9 mouse cellular contexts compared by ENCODE assay signal in genomic region chr19:40240838-40241689, GRCm38 (mm10). TPM values are rescaled to one million over a fixed set of nuclear protein-coding genes. Genes with fewer than 3 reads are reported as not detected.
DNase-seq lines count a peak whose midpoint lies in the region; ATAC-seq lines count a peak whose summit lies in the region.
"Had no signal": no experiment of that assay in that cellular context is flagged by ENCODE, and none has a peak within 500 bp of the region (broad histone marks: within the 10 kb centered on the region; RNA-seq: fewer than 3 reads in every experiment).

No protein-coding gene starts in this region.

- peak; percentile 33 to 41 for DNase-seq in right cerebral cortex, adult 2 months (ENCODE audit: low spot score in 2 of 2)
- no peak for DNase-seq in right cerebral cortex, postnatal 36 days (ENCODE audit: low spot score in 2 of 2)
- peak; percentile 74 for DNase-seq in embryonic facial prominence, embryonic 14.5 days (ENCODE audit: low spot score)
- peak; percentile 76 for DNase-seq in right cerebral cortex, postnatal 4 days
- DNase-seq in cerebellum, adult 11 months, result no peak

- no peaks in the 10 kb centered on the region for H3K36me3 ChIP-seq in embryonic facial prominence, embryonic 14.5 days (ENCODE audit: control insufficient read depth, insufficient read depth, low read length)
- H3K36me3 ChIP-seq in heart, embryonic 12.5 days, result peaks cover 16% of the 10 kb centered on the region
- H3K36me3 ChIP-seq in limb, embryonic 13.5 days, result no peaks in the 10 kb centered on the region

- H3K4me1 ChIP-seq in embryonic facial prominence, embryonic 14.5 days (ENCODE audit: control insufficient read depth, insufficient read depth, low read length), result peaks cover 18% of the 10 kb centered on the region
- H3K4me1 ChIP-seq in heart, embryonic 12.5 days (replicated peaks), result peaks cover 43% of the 10 kb centered on the region
- peaks cover 17% of the 10 kb centered on the region for H3K4me1 ChIP-seq in limb, embryonic 13.5 days

- H3K9ac ChIP-seq in embryonic facial prominence, embryonic 14.5 days (ENCODE audit: low read depth, low read length), result no peak overlapping the region
- peak overlapping the region; percentile 58; the same call in 1 of the 2 replicates for H3K9ac ChIP-seq in heart, embryonic 12.5 days
- no peak overlapping the region for H3K9ac ChIP-seq in limb, embryonic 13.5 days
- H3K9ac ChIP-seq: liver, embryonic 14.5 days had no signal

- no peak overlapping the region for H3K4me3 ChIP-seq in embryonic facial prominence, embryonic 14.5 days (ENCODE audit: low read depth, low read length)
- H3K4me3 ChIP-seq in heart, embryonic 12.5 days, result no peak overlapping the region
- H3K4me3 ChIP-seq in limb, embryonic 13.5 days, result no peak overlapping the region

- peak overlapping the region; percentile 80 for H3K27ac ChIP-seq in embryonic facial prominence, embryonic 14.5 days (replicated peaks; ENCODE audit: low read depth, low read length)
- H3K27ac ChIP-seq in heart, embryonic 12.5 days (ENCODE audit: poor library complexity, severe bottlenecking), result peak overlapping the region; percentile 94
- H3K27ac ChIP-seq in limb, embryonic 13.5 days, result peak overlapping the region; percentile 33; the same call in 1 of the 2 replicates
- H3K27ac ChIP-seq: liver, embryonic 14.5 days had no signal

- ATAC-seq in embryonic facial prominence, embryonic 14.5 days (ENCODE audit: low read depth), result peak; percentile 80
- ATAC-seq in heart, embryonic 12.5 days (ENCODE audit: insufficient number of reproducible peaks, low FRiP score), result peak; percentile 71
- peak; percentile 52 for ATAC-seq in limb, embryonic 13.5 days (ENCODE audit: low FRiP score, low read depth)

- H3K27me3 ChIP-seq in embryonic facial prominence, embryonic 14.5 days (replicated peaks; ENCODE audit: control insufficient read depth, insufficient read depth, low read length), result no peaks in the 10 kb centered on the region
- no peaks in the 10 kb centered on the region for H3K27me3 ChIP-seq in heart, embryonic 12.5 days (replicated peaks)
- H3K27me3 ChIP-seq in limb, embryonic 13.5 days, result no peaks in the 10 kb centered on the region

- 38% methylated on average over 14 of the region's 14 CpGs for WGBS in embryonic facial prominence, embryonic 14.5 days
- 31% methylated on average over 14 of the region's 14 CpGs for WGBS in heart, embryonic 12.5 days
- WGBS in limb, embryonic 13.5 days, result 54% methylated on average over 14 of the region's 14 CpGs

- peak overlapping the region; percentile 23; the same call in 1 of the 2 replicates for H3K4me2 ChIP-seq in embryonic facial prominence, embryonic 14.5 days (ENCODE audit: low read depth, low read length)
- H3K4me2 ChIP-seq in heart, embryonic 12.5 days, result no peak overlapping the region
- H3K4me2 ChIP-seq in limb, embryonic 13.5 days (replicated peaks), result no peak overlapping the region

- no peaks in the 10 kb centered on the region for H3K9me3 ChIP-seq in embryonic facial prominence, embryonic 14.5 days (ENCODE audit: control insufficient read depth, low read length)
- H3K9me3 ChIP-seq in heart, embryonic 12.5 days (replicated peaks), result no peaks in the 10 kb centered on the region
- no peaks in the 10 kb centered on the region for H3K9me3 ChIP-seq in limb, embryonic 13.5 days

RNA-seq across cellular contexts. Expression of gene Pdlim1, which starts 30.6 kb away (rescaled TPM):
- 143 and 150 TPM in 2 replicates for polyA plus RNA-seq in embryonic facial prominence, embryonic 14.5 days (2014; fragmentation: Nextera tagmentation; extraction: Ambion mirVana)
- 311 and 316 TPM in 2 replicates for polyA plus RNA-seq in heart, embryonic 12.5 days (2016; fragmentation: Nextera tagmentation; extraction: Ambion mirVana)
- polyA plus RNA-seq in limb, embryonic 13.5 days (2015; fragmentation: Nextera tagmentation; extraction: Ambion mirVana), result 112 and 125 TPM in 2 replicates

RNA-seq across cellular contexts. Expression of gene Cyp2c70, which starts 53.9 kb away (rescaled TPM):
- polyA plus RNA-seq in embryonic facial prominence, embryonic 14.5 days (2014; fragmentation: Nextera tagmentation; extraction: Ambion mirVana), result not detected in 2 replicates
- not detected in 2 replicates for polyA plus RNA-seq in heart, embryonic 12.5 days (2016; fragmentation: Nextera tagmentation; extraction: Ambion mirVana)
- not detected in 2 replicates for polyA plus RNA-seq in limb, embryonic 13.5 days (2015; fragmentation: Nextera tagmentation; extraction: Ambion mirVana)
- polyA plus RNA-seq: cortical plate, adult 2 months had no signal

Comparison
In these comparisons a context has a peak if more than half of its experiments do, and no peak if none do; other contexts are left out.
1. DNase-seq: peak in right cerebral cortex, adult 2 months (2 of 2), embryonic facial prominence, embryonic 14.5 days (single experiment) and right cerebral cortex, postnatal 4 days (single experiment); none in right cerebral cortex, postnatal 36 days (0 of 2) and cerebellum, adult 11 months (single experiment).
2. H3K27ac ChIP-seq: peak in every context shown above with its lines; median percentile 94 in heart, embryonic 12.5 days; 80 in embryonic facial prominence, embryonic 14.5 days; 33 in limb, embryonic 13.5 days.
3. Peak in every context shown above with its lines, with median percentiles within 50 percentile points of each other: ATAC-seq.